Mouse (Mus musculus): Measurements from ENCODE around the gene Mgat2. TPM values are rescaled to one million over a fixed set of nuclear protein-coding genes. Genes with fewer than 3 reads are reported as not detected.
A peak's percentile ranks its signal among the peaks of the same experiment; 100 is the strongest.

The Mgat2 gene
- total and polyA plus RNA-seq, 3 experiments: 40.9 to 65.3 TPM; not detected in 1

DNA sequence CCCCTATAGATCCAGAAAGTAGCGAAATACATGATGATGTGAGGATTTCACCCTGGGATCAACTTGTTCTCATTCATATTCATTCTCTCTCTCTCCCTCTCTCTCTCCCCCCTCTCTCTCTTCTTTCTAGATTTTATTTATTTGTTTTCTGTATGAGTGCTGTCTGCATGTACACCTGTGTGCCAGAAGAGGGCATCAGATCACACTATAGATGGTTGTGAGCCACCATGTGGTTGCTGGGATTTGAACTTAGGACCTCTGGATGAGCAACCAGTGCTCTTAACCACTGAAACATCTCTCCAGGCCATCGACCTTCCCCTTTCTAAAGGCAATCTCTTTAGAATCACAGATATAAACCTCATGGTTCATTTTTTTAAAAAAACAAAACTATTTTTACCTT lies 24.6 kb downstream of the Mgat2 start:
- Histone ChIP-seq H3K79me2 (ENCODE audit: control insufficient read depth, insufficient read depth, low read length, poor library complexity) (no peaks in the 10 kb centered on the region), H3K27me3 (ENCODE audit: control insufficient read depth in 1 of 2, insufficient read depth in 2 of 2, low read length in 2 of 2) (no peaks in the 10 kb centered on the region), H3K9me3 (replicated peaks; ENCODE audit: insufficient read depth, low read length) (no peaks in the 10 kb centered on the region), H3K4me3 (ENCODE audit: control insufficient read depth in 1 of 2, insufficient read depth in 1 of 2, low read depth in 2 of 2, low read length in 2 of 2) (no peak overlapping the region), H3K36me3 (ENCODE audit: control insufficient read depth in 1 of 2, insufficient read depth in 2 of 2, low read length in 2 of 2) (no peaks in the 10 kb centered on the region; a peak in 1 of 4 replicates), H3K4me1 (ENCODE audit: control insufficient read depth in 1 of 2, insufficient read depth in 2 of 2, low read length in 2 of 2) (no peaks in the 10 kb centered on the region), H3K27ac (ENCODE audit: control insufficient read depth, low read depth, low read length) (no peak overlapping the region), H3K9ac (ENCODE audit: control insufficient read depth, low read depth, low read length, poor library complexity, severe bottlenecking) (no peak overlapping the region)
- peak; percentile 54 for DNase-seq (ENCODE audit: low read depth, low spot score)
- TF ChIP-seq ETS1 (IDR thresholded peaks at IDR 0.05; ENCODE audit: low read depth, low read length) (no peak), CTCF (IDR thresholded peaks at IDR 0.05 in 2 of 3, conservative IDR thresholded peaks at IDR 0.05 in 1 of 3; ENCODE audit: control insufficient read depth in 1 of 3, insufficient read depth in 1 of 3, low read depth in 2 of 3, low read length in 3 of 3, poor library complexity in 1 of 3, severe bottlenecking in 1 of 3) (peak; percentile 19 to 59 (median 40); a peak in 5 of 6 replicates), RAD21 (IDR thresholded peaks at IDR 0.05; ENCODE audit: low read depth, low read length) (peak; percentile 35), SMC3 (IDR thresholded peaks at IDR 0.05; ENCODE audit: low read depth, low read length) (peak; percentile 45)

GRCm38 (mm10) chr12:69210056-69210979 lies 26.4 kb downstream of the Mgat2 start:
- DNase-seq (ENCODE audit: low read depth, low spot score): no peak
- H3K36me3 ChIP-seq (ENCODE audit: control insufficient read depth in 1 of 2, insufficient read depth in 2 of 2, low read length in 2 of 2): no peaks in the 10 kb centered on the region; a peak in 2 of 4 replicates
- H3K27ac ChIP-seq (ENCODE audit: control insufficient read depth, low read depth, low read length): no peak overlapping the region
- H3K9ac ChIP-seq (ENCODE audit: control insufficient read depth, low read depth, low read length, poor library complexity, severe bottlenecking): no peak overlapping the region
- no peak overlapping the region for H3K4me3 ChIP-seq (ENCODE audit: control insufficient read depth in 1 of 2, insufficient read depth in 1 of 2, low read depth in 2 of 2, low read length in 2 of 2)
- TF ChIP-seq CHD2 (IDR thresholded peaks at IDR 0.05; ENCODE audit: low read length): no peak
- no peak for TF ChIP-seq CHD1 (IDR thresholded peaks at IDR 0.05; ENCODE audit: low read depth, low read length)
- no peak for TF ChIP-seq GABPA (IDR thresholded peaks at IDR 0.05; ENCODE audit: low read depth, low read length)
- TF ChIP-seq UBTF (IDR thresholded peaks at IDR 0.05; ENCODE audit: borderline replicate concordance, insufficient read depth, low read depth, low read length): no peak
- no peak for TF ChIP-seq ETS1 (IDR thresholded peaks at IDR 0.05; ENCODE audit: low read depth, low read length)
- no peak for TF ChIP-seq TCF12 (IDR thresholded peaks at IDR 0.05; ENCODE audit: low read depth, low read length)
- TF ChIP-seq EP300 (IDR thresholded peaks at IDR 0.05; ENCODE audit: low read depth in 1 of 2, low read length in 2 of 2): no peak
- no peak for TF ChIP-seq MYC (IDR thresholded peaks at IDR 0.05; ENCODE audit: low read depth, low read length)
- TF ChIP-seq E2F4 (IDR thresholded peaks at IDR 0.05; ENCODE audit: borderline replicate concordance, low read depth, low read length): no peak
- no peak for TF ChIP-seq ZKSCAN1 (IDR thresholded peaks at IDR 0.05; ENCODE audit: low read depth, low read length)
- TF ChIP-seq MEF2A (IDR thresholded peaks at IDR 0.05; ENCODE audit: extremely low read depth, insufficient replicate concordance, low read depth, low read length, poor library complexity, severe bottlenecking): no peak
- no peak for TF ChIP-seq USF2 (IDR thresholded peaks at IDR 0.05; ENCODE audit: borderline replicate concordance in 1 of 2, insufficient read depth in 1 of 2, low read depth in 1 of 2, low read length in 2 of 2)
- TF ChIP-seq ZNF384 (IDR thresholded peaks at IDR 0.05; ENCODE audit: low read depth, low read length): no peak
- no peak for TF ChIP-seq ZMIZ1 (IDR thresholded peaks at IDR 0.05; ENCODE audit: low read depth, low read length)
- no peak for TF ChIP-seq TBP (IDR thresholded peaks at IDR 0.05; ENCODE audit: low read depth, low read length)
- no peak for TF ChIP-seq SMC3 (IDR thresholded peaks at IDR 0.05; ENCODE audit: low read depth, low read length)
- no peak for TF ChIP-seq ELF1 (IDR thresholded peaks at IDR 0.05; ENCODE audit: low read depth, low read length)
- no peak for TF ChIP-seq HCFC1 (IDR thresholded peaks at IDR 0.05; ENCODE audit: low read depth, low read length)
- H3K9me3 ChIP-seq (replicated peaks; ENCODE audit: insufficient read depth, low read length): no peaks in the 10 kb centered on the region
- no peaks in the 10 kb centered on the region for H3K4me1 ChIP-seq (ENCODE audit: control insufficient read depth in 1 of 2, insufficient read depth in 2 of 2, low read length in 2 of 2)
- no peaks in the 10 kb centered on the region for H3K27me3 ChIP-seq (ENCODE audit: control insufficient read depth in 1 of 2, insufficient read depth in 2 of 2, low read length in 2 of 2)
- no peaks in the 10 kb centered on the region for H3K79me2 ChIP-seq (ENCODE audit: control insufficient read depth, insufficient read depth, low read length, poor library complexity)
